Mouse (Mus musculus): Measurements from ENCODE around the gene Fgfr2. TPM values are rescaled to one million over a fixed set of nuclear protein-coding genes. Genes with fewer than 3 reads are reported as not detected.

Gene Fgfr2
- polyA plus RNA-seq, 1 experiment from 2014 or later: 99.3 TPM

DNA sequence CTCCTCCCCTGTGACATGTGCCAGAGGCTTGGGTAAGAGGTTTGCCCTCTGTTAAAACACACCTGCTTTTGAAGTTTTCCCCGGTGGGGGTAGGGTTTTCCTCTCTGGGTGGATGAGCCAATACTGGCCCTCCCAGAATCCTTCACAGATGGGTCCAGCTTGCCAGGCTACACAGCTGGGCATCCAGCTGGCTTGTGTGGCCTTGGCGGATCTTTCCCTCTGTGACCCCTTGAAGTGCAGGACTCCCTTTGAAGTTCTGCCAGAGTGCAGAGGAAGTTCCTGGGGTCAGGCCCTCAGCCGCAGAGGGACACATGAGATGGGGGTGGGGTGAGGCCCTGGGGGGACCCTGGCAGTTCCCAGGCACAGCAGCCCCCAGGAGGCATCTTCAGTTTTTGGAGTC lies 507.8 kb downstream of the Fgfr2 start:
- H3K4me3 ChIP-seq: no peak overlapping the region
- H3K27ac ChIP-seq (replicated peaks): peak overlapping the region; percentile 35; the same call in 1 of the 2 replicates
- no peaks in the 10 kb centered on the region for H3K9me3 ChIP-seq (replicated peaks)
- DNase-seq (ENCODE audit: low spot score): no peak
- peaks cover 32% of the 10 kb centered on the region for H3K4me1 ChIP-seq
- no peaks in the 10 kb centered on the region for H3K36me3 ChIP-seq
- WGBS: 8% methylated on average over 3 of the region's 3 CpGs
- peaks cover 39% of the 10 kb centered on the region for H3K27me3 ChIP-seq (ENCODE audit: low read depth, poor library complexity, severe bottlenecking)

DNA sequence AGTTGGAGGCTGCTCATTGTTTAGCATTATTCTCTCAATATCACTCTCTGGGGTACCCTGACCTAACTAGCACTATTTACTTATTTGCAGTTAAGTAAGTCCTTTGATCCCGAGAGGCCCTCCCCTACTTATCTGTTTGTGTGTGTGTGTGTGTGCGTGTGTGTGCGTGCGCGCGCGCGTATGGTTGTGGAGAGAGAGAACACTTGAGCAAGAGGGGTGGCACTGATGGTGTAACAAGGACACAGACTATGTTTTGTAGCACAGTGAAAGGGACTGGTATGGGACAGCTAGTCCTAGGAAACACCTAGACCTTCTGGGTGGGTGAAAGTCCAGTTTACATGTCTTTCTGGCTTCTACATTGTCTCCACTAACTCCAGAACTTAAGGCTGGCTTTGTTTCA lies 511.6 kb downstream of the Fgfr2 start:
- H3K27me3 ChIP-seq (ENCODE audit: low read depth, poor library complexity, severe bottlenecking): peaks cover 55% of the 10 kb centered on the region
- H3K36me3 ChIP-seq: no peaks in the 10 kb centered on the region
- H3K4me1 ChIP-seq: peaks cover 30% of the 10 kb centered on the region
- no peak overlapping the region for H3K27ac ChIP-seq (replicated peaks)
- WGBS: 97% methylated on average over 8 of the region's 8 CpGs
- no peak for DNase-seq (ENCODE audit: low spot score)
- H3K4me3 ChIP-seq: no peak overlapping the region
- H3K9me3 ChIP-seq (replicated peaks): no peaks in the 10 kb centered on the region

DNA sequence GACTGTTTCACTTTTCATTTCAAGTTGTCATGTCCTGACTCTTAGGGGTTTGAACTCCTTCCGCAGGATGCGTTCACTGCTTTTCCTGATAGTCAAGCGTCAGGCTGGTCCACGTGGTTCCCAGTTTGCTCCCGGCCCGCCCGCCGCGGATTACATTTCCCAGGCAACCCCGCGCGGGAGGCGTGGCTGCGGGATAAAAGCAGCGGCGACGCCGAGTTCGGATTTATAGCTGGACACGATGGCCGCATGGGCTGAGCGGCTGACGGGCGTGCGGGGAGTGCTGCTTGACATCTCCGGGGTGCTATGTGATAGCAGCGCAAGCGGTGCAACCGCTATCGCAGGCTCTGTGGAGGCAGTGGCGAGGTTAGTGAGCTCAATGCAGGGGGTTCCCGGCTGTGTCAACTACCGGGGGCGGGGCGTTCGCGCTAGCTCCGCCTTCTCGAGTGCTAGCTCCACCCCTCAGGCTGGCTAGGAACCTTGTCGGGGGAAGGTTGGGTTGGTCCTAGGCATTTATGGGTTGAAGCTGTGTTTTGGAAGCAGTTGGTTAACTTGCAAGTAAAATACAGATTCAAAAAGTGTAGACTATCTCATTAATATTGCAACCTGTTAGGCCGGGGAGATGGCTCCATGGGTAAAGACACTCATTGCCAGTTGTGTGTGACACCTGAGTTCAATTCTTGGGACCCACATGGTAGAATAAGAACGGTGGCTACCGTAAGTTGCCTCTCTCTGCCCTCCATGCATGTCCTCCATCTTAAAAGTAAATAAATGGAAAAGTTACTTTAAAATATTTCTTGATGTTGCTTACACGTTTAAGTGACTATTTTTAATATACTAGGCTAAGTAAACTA lies 512.5 kb downstream of the Fgfr2 start, which contains the start of gene Lhpp:
Lhpp (plus strand) TSS at position 171 of the 851 bp plus-strand sequence.
- DNase-seq (ENCODE audit: low spot score): peak; percentile 89
- no peaks in the 10 kb centered on the region for H3K9me3 ChIP-seq (replicated peaks)
- H3K4me3 ChIP-seq: peak within 1 kb of the TSS; percentile 63
- peaks cover 56% of the 10 kb centered on the region for H3K27me3 ChIP-seq (ENCODE audit: low read depth, poor library complexity, severe bottlenecking)
- peaks cover 21% of the 10 kb centered on the region for H3K4me1 ChIP-seq
- H3K27ac ChIP-seq (replicated peaks): peak within 1 kb of the TSS; percentile 84
- WGBS: 8% methylated on average over 44 of the region's 44 CpGs
- H3K36me3 ChIP-seq: no peaks in the 10 kb centered on the region

DNA sequence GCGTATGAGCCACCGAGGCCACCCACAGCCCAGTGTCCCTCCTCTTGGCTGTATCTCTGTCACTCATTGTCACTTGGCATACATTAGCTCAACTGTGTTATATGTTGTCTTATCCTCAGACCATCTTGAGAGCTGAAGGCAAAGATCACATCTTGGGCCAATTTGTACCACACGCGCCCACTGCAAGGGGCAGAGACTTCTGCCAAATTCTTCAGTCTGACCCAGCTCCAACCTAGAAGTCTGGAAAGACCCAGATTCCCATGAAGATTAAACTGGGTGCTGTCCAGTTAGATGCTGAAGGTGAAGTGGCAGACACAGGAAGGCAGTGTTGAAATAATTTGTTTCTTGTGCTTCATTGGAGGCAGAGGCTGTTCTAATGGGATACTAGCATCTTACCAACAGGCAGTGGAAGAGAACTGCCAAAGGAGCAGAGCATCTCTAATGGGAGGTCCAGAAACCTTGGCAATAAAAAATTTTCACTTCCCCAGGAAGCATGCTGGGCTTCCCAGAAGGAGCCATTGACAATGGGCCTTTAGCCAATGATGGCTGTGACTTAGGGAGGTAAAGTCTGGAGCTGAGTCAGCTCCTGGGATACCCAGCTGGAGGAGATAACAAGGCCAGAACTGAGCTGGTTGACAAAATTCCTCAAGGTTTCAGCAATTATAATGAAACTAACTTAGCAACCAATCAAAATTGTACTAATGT lies 514.7 kb downstream of the Fgfr2 start:
- no peaks in the 10 kb centered on the region for H3K9me3 ChIP-seq (replicated peaks)
- 92% methylated on average over 4 of the region's 4 CpGs for WGBS
- H3K4me3 ChIP-seq: no peak overlapping the region
- no peak for DNase-seq (ENCODE audit: low spot score)
- H3K36me3 ChIP-seq: no peaks in the 10 kb centered on the region
- no peak overlapping the region for H3K27ac ChIP-seq (replicated peaks)
- peaks cover 68% of the 10 kb centered on the region for H3K27me3 ChIP-seq (ENCODE audit: low read depth, poor library complexity, severe bottlenecking)
- H3K4me1 ChIP-seq: peaks cover 11% of the 10 kb centered on the region

DNA sequence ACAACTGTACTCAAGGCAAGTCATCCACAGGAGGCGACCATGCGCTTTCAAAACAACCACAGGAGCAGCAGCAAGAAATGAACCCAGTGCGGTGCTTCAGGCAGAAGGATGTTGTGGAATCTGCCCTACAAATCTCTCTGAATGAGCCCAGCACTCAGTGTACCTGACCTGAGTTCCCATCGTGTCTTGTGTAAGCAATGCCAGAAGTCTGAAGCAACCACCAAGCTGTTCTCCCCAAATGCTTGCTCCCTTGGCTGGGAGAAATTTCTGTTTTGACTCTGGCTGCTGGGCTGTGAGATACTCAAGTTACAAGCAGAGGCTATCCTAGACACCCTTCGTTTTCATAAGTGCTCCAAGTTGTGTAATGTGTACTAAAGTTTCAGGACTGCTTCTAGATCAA lies 517.5 kb downstream of the Fgfr2 start:
- no peak overlapping the region for H3K4me3 ChIP-seq
- DNase-seq (ENCODE audit: low spot score): no peak
- H3K36me3 ChIP-seq: no peaks in the 10 kb centered on the region
- no peaks in the 10 kb centered on the region for H3K9me3 ChIP-seq (replicated peaks)
- H3K4me1 ChIP-seq: peaks cover 28% of the 10 kb centered on the region
- H3K27ac ChIP-seq (replicated peaks): no peak overlapping the region
- 62% methylated on average over 5 of the region's 5 CpGs for WGBS
- H3K27me3 ChIP-seq (ENCODE audit: low read depth, poor library complexity, severe bottlenecking): peaks cover 90% of the 10 kb centered on the region

DNA sequence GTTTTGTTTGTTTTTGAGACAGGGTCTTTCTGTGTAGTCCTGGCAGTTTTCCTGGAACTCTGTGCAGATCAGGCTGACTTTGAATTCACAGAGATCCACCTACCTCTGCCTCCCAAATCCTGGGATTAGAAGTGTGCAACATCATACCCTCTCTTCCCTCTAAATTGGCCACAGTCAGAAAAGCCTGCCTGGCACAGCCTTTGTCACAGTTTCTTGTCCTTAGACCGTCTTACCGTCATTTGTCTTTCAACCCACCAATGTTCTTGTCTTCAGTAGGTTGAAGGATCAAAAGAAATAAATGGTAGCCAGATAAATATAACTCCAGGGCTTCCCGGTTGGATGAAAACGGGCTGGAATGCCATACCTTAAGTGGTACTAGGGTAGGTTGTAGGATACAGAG lies 518.4 kb downstream of the Fgfr2 start:
- no peak for DNase-seq (ENCODE audit: low spot score)
- WGBS: 88% methylated on average over 4 of the region's 4 CpGs

DNA sequence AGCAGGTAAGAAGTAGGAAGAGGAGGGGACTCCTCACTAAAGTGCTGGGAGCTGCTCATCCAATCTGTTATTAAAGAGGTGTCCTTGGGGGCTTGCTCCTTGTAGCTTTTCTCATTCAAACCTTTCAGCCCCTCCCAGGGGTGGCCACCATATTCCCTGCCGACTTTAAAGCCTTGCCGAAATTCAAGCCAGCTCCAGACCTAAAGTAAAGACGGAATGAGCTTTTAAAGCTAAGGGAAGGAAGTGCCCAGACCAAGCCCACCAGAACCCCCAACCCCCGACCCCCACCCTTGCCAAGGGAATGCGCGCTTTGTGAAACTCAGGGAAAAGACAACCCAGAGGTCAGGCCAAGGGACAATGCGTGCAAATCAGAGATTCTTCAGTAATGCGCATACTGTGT lies 522.2 kb downstream of the Fgfr2 start:
- Histone ChIP-seq H3K4me3 (0 out of 2 replicates have a peak overlapping the region, but pooled peaks have one; percentile 4), H3K9me3 (replicated peaks) (no peaks in the 10 kb centered on the region), H3K27ac (replicated peaks) (no peak overlapping the region), H3K36me3 (no peaks in the 10 kb centered on the region), H3K27me3 (ENCODE audit: low read depth, poor library complexity, severe bottlenecking) (peaks cover 99% of the 10 kb centered on the region), H3K4me1 (peaks cover 62% of the 10 kb centered on the region)
- DNase-seq (ENCODE audit: low spot score): no peak
- WGBS: 4% methylated on average over 8 of the region's 8 CpGs

More for the DNA sequence above, 518.4 kb downstream of the Fgfr2 start:
- Histone ChIP-seq H3K27ac (replicated peaks) (no peak overlapping the region), H3K9me3 (replicated peaks) (no peaks in the 10 kb centered on the region), H3K27me3 (ENCODE audit: low read depth, poor library complexity, severe bottlenecking) (peaks cover 94% of the 10 kb centered on the region), H3K4me3 (no peak overlapping the region), H3K4me1 (peaks cover 31% of the 10 kb centered on the region), H3K36me3 (no peaks in the 10 kb centered on the region)

DNA sequence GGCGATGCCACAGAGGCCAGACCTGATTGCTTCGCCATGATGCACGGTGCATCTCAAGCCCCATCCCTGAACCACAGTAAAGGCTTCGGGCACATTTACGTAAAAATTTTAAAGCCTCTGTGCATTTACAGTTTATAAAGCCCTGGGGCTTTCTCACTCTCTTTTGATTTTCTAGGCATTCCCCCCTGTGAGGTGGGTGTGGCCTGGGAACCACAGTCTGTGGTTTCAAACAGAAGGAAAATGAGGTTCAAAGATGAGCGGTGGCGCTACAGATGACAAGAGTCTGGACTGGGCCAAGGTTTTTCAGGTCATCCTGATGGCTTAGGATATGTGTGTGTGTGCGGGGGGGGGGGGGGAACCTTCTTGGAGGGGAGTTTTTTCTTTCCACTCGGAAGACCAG lies 523.1 kb downstream of the Fgfr2 start:
- WGBS: under 1% methylated on average over 9 of the region's 9 CpGs

DNA sequence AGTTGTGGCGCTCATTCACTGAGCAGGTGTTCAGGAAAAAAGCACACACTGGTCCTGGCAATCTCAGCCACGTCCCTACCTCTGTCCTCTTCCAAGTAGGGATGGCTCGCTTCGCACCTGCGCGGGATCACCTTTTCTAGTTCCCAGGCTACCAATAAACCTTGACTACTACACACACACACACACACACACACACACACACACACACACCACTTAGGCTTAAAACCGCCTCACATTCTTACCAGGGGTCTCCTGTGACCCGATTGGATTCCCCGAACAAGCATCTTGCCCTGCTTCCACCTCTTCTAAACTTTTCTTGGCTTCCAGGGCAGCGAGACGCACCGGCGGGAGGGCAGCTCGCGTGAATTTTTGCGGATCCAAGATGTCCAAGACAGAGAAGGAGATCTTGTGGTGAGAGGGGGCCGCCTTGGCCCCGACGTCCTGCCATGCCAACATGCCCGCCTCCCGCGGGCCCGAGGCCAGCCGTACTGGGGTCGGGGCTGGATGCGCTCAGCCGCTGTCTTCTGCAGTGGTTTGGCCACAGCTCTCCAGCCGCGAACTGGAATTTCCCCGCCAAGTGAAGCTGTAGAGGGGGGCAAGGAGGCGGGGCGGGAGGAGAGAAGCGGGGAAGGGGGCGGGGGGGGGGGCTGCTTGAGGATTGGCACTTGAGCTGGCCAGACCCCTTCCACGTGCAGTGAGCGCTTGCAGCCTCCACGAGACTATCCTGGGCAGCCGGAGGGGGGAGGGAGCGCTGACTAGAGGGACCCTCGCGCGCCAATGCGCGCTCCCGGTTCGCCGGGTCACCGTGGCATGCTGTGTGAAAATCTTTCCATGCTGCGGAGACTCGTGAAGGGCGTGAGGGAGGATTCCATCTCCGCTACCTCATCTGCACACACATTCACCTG lies 523.8 kb downstream of the Fgfr2 start, which contains the start of gene Nkx1-2:
Nkx1-2 (minus strand) TSS at position 567 of the 905 bp plus-strand sequence.
- whole genome bisulfite sequencing: under 1% methylated on average over 46 of the region's 52 CpGs
- H3K27ac ChIP-seq (replicated peaks): no peak within 1 kb of the TSS; the same call in 1 of the 2 replicates
- H3K27me3 ChIP-seq (ENCODE audit: low read depth, poor library complexity, severe bottlenecking): peaks cover 99% of the 10 kb centered on the region
- peak; percentile 59 for DNase-seq (ENCODE audit: low spot score)
- peaks cover 62% of the 10 kb centered on the region for H3K4me1 ChIP-seq
- no peaks in the 10 kb centered on the region for H3K9me3 ChIP-seq (replicated peaks)
- no peaks in the 10 kb centered on the region for H3K36me3 ChIP-seq
- H3K4me3 ChIP-seq: peak within 1 kb of the TSS; percentile 61

More for the DNA sequence above, 523.1 kb downstream of the Fgfr2 start:
- Histone ChIP-seq H3K9me3 (replicated peaks) (no peaks in the 10 kb centered on the region), H3K27ac (replicated peaks) (no peak overlapping the region), H3K36me3 (no peaks in the 10 kb centered on the region), H3K4me1 (peaks cover 62% of the 10 kb centered on the region), H3K27me3 (ENCODE audit: low read depth, poor library complexity, severe bottlenecking) (peaks cover 99% of the 10 kb centered on the region), H3K4me3 (peak overlapping the region; percentile 61)
- DNase-seq (ENCODE audit: low spot score): no peak

DNA sequence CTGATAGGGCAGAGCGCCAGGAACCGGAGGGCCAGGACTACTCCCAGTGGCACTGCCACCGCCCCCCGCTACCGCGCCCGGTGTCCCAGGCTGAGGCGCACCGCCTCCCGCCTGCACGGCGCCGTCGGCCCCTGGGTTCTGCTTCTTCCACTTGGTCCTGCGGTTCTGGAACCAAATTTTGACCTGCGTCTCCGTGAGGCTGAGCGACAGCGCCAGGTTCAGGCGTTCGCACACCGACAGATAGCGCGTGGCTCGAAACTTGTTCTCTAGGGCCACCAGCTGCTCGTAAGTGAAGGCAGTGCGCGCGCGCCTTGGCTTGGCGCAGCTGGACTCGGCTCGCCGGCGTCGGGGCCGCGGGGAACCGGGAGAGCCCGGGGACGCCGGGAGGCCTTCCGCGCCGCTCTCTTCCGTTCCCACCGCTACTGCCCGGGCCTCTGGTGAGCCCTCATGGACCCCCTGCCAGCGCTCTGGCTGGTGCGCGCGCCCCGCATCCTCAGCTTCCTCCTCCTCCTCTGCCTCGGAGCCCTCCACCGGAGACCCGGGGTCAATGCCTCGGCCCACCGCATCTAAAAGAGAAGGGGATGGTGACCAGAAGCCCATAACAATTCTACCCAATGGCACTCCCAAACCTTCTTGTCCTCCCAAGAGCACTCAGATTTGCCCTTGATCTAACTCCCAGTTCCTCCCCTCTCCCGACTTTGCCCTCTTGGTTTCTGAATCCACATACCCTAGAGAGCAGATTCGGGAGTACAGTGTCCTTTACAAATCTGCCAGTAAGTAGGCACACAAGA lies 525.7 kb downstream of the Fgfr2 start:
- peaks cover 58% of the 10 kb centered on the region for H3K4me1 ChIP-seq
- no peaks in the 10 kb centered on the region for H3K9me3 ChIP-seq (replicated peaks)
- peak; percentile 59 for DNase-seq (ENCODE audit: low spot score)
- no peak overlapping the region for H3K27ac ChIP-seq (replicated peaks)
- peaks cover 97% of the 10 kb centered on the region for H3K27me3 ChIP-seq (ENCODE audit: low read depth, poor library complexity, severe bottlenecking)
- under 1% methylated on average over 60 of the region's 60 CpGs for WGBS
- no peaks in the 10 kb centered on the region for H3K36me3 ChIP-seq
- H3K4me3 ChIP-seq: peak overlapping the region; percentile 61

DNA sequence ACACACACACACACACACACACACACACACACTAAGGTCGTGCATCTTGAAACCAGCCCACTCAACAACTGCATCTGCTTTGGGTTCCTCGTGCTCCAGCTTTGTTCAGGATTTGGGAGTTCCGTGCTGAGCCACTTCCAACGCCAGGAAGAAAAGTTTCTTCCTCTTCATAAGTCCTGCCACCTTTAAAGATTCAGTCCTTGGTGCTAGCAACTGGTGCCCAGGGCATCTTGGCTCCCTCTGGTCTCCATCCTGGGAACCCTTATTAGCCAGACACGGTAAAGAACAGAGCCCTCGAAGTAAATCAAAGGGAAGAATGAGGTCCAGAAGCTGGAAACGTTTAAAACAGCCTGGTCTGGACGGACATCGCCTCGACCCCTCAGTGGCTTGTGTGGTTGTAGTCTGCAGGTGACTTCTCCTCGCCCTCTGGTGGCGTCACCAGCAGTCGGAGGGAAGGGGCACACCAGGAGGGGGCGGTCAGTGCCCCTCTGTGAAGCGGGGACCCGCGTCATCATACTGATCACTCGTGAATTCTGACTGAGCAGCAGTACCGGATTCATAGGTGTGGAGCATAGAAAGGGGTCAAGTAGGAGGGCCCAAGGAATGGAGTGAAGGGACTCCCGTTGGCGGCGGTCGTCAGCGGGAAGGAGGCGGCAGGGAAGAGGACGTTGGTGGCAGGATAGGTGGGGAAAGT lies 526.4 kb downstream of the Fgfr2 start:
- Histone ChIP-seq H3K9me3 (replicated peaks) (no peaks in the 10 kb centered on the region), H3K27ac (replicated peaks) (no peak overlapping the region), H3K4me1 (peaks cover 51% of the 10 kb centered on the region), H3K27me3 (ENCODE audit: low read depth, poor library complexity, severe bottlenecking) (peaks cover 94% of the 10 kb centered on the region), H3K36me3 (no peaks in the 10 kb centered on the region), H3K4me3 (peak overlapping the region; percentile 61)
- 5% methylated on average over 26 of the region's 26 CpGs for WGBS
- peak; percentile 33 for DNase-seq (ENCODE audit: low spot score)
